Mouse (Mus musculus): Measurements from ENCODE around the gene Gadd45a. TPM values are rescaled to one million over a fixed set of nuclear protein-coding genes. Genes with fewer than 3 reads are reported as not detected.

Gene Gadd45a
- polyA plus RNA-seq (2012; rRNA removed): 126 and 134 TPM in 2 replicates

DNA sequence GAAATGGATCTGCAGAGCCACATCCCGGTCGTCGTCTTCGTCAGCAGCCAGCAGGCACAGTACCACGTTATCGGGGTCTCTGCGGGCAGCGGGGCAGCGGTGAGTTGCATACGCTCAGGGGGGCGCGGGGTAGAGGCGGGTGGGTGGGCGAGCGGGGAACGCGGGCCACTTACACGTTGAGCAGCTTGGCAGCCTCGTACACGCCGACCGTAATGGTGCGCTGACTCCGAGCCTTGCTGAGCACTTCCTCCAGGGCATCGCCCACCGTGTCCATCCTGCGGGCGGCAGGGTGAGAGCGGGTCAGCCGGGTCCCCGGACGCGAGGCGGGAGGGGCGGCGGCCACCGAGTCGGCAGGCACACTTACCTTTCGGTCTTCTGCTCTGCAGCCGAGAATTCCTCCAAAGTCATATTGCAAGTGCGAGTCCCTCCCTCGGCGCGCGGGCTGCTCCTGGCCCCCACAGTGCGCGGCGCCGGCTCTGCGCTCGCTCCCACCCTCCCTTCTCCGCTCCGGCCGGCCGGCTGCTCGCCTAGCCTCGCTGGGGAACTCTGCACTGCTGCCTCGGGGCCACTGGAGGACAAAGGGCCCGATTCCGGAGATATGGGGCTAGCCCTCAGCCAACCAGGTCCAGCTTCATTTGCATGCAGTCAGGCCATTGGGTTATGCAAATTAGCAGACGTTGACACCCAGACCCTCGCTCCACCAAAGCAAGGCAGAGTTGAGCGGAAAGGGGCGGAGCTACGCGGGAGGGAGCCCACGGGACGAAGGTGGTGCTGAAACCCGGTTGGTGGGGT is at the start of gene Gadd45a:
Gadd45a (minus strand) TSS at position 621 of the 792 bp plus-strand sequence.

Other genes with a start within 250 kb of the Gadd45a start
- not detected in 2 replicates for gene Vmn1r39, start 226.8 kb downstream of the Gadd45a start, polyA plus RNA-seq (2012; rRNA removed)
- 38.0 and 38.2 TPM in 2 replicates for gene Gng12, start 141.1 kb downstream of the Gadd45a start, polyA plus RNA-seq (2012; rRNA removed)
- 44.1 and 63.6 TPM in 2 replicates for gene Serbp1, start 200.7 kb upstream of the Gadd45a start, polyA plus RNA-seq (2012; rRNA removed)

Data from colon, adult 2 months (tissue).